Mouse (Mus musculus) megakaryocyte-erythroid progenitor cell, adult 5-6 weeks (primary cell): Measurements from ENCODE around the gene Jph3. TPM values are rescaled to one million over a fixed set of nuclear protein-coding genes. Genes with fewer than 3 reads are reported as not detected.

Experiments
- ATAC-seq: replicated peaks from 2 replicates; pipeline ENCODE4 v1.8.0; 2016; ENCODE audit warnings: mild to moderate bottlenecking, inconsistent platforms; ENCODE audit not compliant: severe bottlenecking, poor library complexity, low FRiP score, low TSS enrichment
- total RNA-seq, 2 experiments: library from RNA; stranded (forward) in 1 of 2; stranded (reverse) in 1 of 2; fragments of 200-1000, 215-1000 nt in 1 of 2; fragments of >200 nt in 1 of 2; fragmentation: Nextera tagmentation in 1 of 2; gene quantifications; 2 replicates each; pipeline ENCODE4 v1.2.3; 2014 to 2017

Jph3 gene
- total RNA-seq, 2 experiments from 2014 or later, result 0.14 TPM; not detected in 1

GRCm38 (mm10) chr8:121769621-121770020, 40.2 kb downstream of the Jph3 start:
- no peak for ATAC-seq

- ATAC-seq, result no peak
Measured at GRCm38 (mm10) chr8:121770845-121771752, 41.7 kb downstream of the Jph3 start.

- ATAC-seq, result no peak
Measured at GRCm38 (mm10) chr8:121773876-121774275, 44.5 kb downstream of the Jph3 start.

- no peak for ATAC-seq
Measured at GRCm38 (mm10) chr8:121782493-121782892, 53.1 kb downstream of the Jph3 start.

GRCm38 (mm10) chr8:121786542-121786941, 57.1 kb downstream of the Jph3 start:
- no peak for ATAC-seq

- ATAC-seq, result no peak
Measured at GRCm38 (mm10) chr8:121788786-121789185, 59.4 kb downstream of the Jph3 start.

GRCm38 (mm10) chr8:121792159-121792558, 62.7 kb downstream of the Jph3 start:
- no peak for ATAC-seq

GRCm38 (mm10) chr8:121792627-121793026, 63.2 kb downstream of the Jph3 start:
- ATAC-seq, result no peak

- no peak for ATAC-seq
Measured at GRCm38 (mm10) chr8:121794151-121794550, 64.7 kb downstream of the Jph3 start.

GRCm38 (mm10) chr8:121795461-121795860, 66.0 kb downstream of the Jph3 start:
- ATAC-seq, result no peak

- no peak for ATAC-seq
Measured at GRCm38 (mm10) chr8:121796406-121796805, 67.0 kb downstream of the Jph3 start.

- ATAC-seq, result no peak
Measured at GRCm38 (mm10) chr8:121798401-121798800, 69.0 kb downstream of the Jph3 start.

- no peak for ATAC-seq
Measured at GRCm38 (mm10) chr8:121804829-121805228, 75.4 kb downstream of the Jph3 start.

GRCm38 (mm10) chr8:121806126-121806525, 76.7 kb downstream of the Jph3 start:
- no peak for ATAC-seq

- no peak for ATAC-seq
Measured at GRCm38 (mm10) chr8:121808032-121808431, 78.6 kb downstream of the Jph3 start.

- ATAC-seq, result no peak
Measured at GRCm38 (mm10) chr8:121809524-121810155, 80.2 kb downstream of the Jph3 start.

GRCm38 (mm10) chr8:121811502-121811901, 82.1 kb downstream of the Jph3 start:
- no peak for ATAC-seq

- ATAC-seq, result no peak
Measured at GRCm38 (mm10) chr8:121811931-121812570, 82.6 kb downstream of the Jph3 start.

GRCm38 (mm10) chr8:121818226-121818625, 88.8 kb downstream of the Jph3 start:
- ATAC-seq, result 0 out of 2 replicates have a peak, but pooled peaks have one; percentile 22

- no peak for ATAC-seq
Measured at GRCm38 (mm10) chr8:121820840-121821239, 91.4 kb downstream of the Jph3 start.
